Mouse (Mus musculus) liver, embryonic 15.5 days (tissue): ENCODE results near the gene Adprhl2. TPM values are rescaled to one million over a fixed set of nuclear protein-coding genes. Genes with fewer than 3 reads are reported as not detected.

Source experiments
- ATAC-seq: fragments of 200-750 bp; cut with Nextera tagmentation; 2 replicates; pipeline ENCODE4 v1.8.0; 2017; ENCODE audit warnings: moderate number of reproducible peaks, mild to moderate bottlenecking, moderate library complexity; ENCODE audit not compliant: insufficient read depth
- H3K27ac ChIP-seq: fragments of 300-500 bp; sonication (generic); replicated peaks from 2 replicates; pipeline ENCODE4 v1.5.1; 2015; ENCODE audit warnings: mild to moderate bottlenecking, inconsistent platforms
- H3K27me3 ChIP-seq: fragments of 300-500 bp; sonication (generic); 2 replicates; pipeline ENCODE4 v1.6.1; 2015; ENCODE audit warnings: mild to moderate bottlenecking, inconsistent platforms
- H3K36me3 ChIP-seq: fragments of 300-500 bp; sonication (generic); replicated peaks from 2 replicates; pipeline ENCODE4 v1.6.1; 2015; ENCODE audit warnings: moderate library complexity, mild to moderate bottlenecking, inconsistent platforms
- H3K4me1 ChIP-seq: fragments of 300-500 bp; sonication (generic); replicated peaks from 2 replicates; pipeline ENCODE4 v1.6.1; 2015; ENCODE audit warnings: inconsistent platforms
- H3K4me2 ChIP-seq: fragments of 300-500 bp; sonication (generic); 2 replicates; pipeline ENCODE4 v1.6.1; 2015; ENCODE audit warnings: moderate library complexity, mild to moderate bottlenecking, inconsistent platforms
- H3K4me3 ChIP-seq: fragments of 300-500 bp; sonication (generic); replicated peaks from 2 replicates; pipeline ENCODE4 v1.5.1; 2015; ENCODE audit warnings: mild to moderate bottlenecking, inconsistent platforms
- H3K9ac ChIP-seq: fragments of 300-500 bp; sonication (generic); 2 replicates; pipeline ENCODE4 v1.6.1; 2015; ENCODE audit warnings: moderate library complexity, mild to moderate bottlenecking, inconsistent platforms
- H3K9me3 ChIP-seq: fragments of 300-500 bp; sonication (generic); replicated peaks from 2 replicates; pipeline ENCODE4 v1.6.1; 2016; ENCODE audit warnings: inconsistent platforms
- WGBS: fragments of 180-500 bp; shearing (Covaris S2); methylation state at CpG from one replicate; pipeline ENCODE4 v1.1.7; 2015; ENCODE audit warnings: mixed read lengths; ENCODE audit not compliant: insufficient replicate concordance; 5-methylcytosine and 5-hydroxymethylcytosine counted together
- polyA plus RNA-seq: library from polyadenylated mRNA; unstranded; fragments of >200 nt; fragmentation: Nextera tagmentation; extraction: Ambion mirVana; gene quantifications from 2 replicates; pipeline ENCODE4 v1.2.1, GENCODE M21; 2015

The Adprhl2 gene
- polyA plus RNA-seq, 1 experiment from 2014 or later, result 26.0 TPM

DNA sequence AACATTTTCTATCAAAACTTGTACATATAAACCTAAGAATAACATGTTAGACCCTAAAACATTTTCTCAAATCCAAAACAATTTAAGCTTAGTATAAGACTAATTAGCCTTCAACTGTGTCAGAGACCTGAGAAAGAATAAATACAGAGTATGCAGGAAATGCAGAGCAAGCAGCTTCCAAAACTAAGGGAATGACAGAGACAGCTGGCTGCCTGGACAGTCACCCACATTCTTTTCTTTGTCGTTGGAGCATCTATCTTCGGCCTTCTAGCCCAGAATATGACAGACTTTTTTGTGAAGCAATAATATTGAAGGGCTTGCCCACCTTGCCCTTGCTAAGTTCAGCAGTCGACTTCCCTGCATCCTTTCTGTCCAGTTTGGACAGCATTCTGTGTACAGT, 52.2 kb downstream of the Adprhl2 start:
- H3K9ac ChIP-seq, result no peak overlapping the region
- H3K4me1 ChIP-seq, result no peaks in the 10 kb centered on the region
- H3K27ac ChIP-seq, result no peak overlapping the region
- H3K4me2 ChIP-seq, result no peak overlapping the region
- WGBS, result 61% methylated on average over 3 of the region's 3 CpGs
- H3K9me3 ChIP-seq, result no peaks in the 10 kb centered on the region
- H3K4me3 ChIP-seq, result no peak overlapping the region
- ATAC-seq, result no peak
- no peaks in the 10 kb centered on the region for H3K27me3 ChIP-seq
- peaks cover 8% of the 10 kb centered on the region; the same call in 1 of the 2 replicates for H3K36me3 ChIP-seq

Other genes with a start within 250 kb of the Adprhl2 start
- 25.5 and 26.7 TPM in 2 replicates for gene Lsm10, start 225.1 kb downstream of the Adprhl2 start, polyA plus RNA-seq
- 13.1 and 15.5 TPM in 2 replicates for gene Stk40, start 217.7 kb downstream of the Adprhl2 start, polyA plus RNA-seq
- 12.5 and 14.0 TPM in 2 replicates for gene Eva1b, start 174.0 kb downstream of the Adprhl2 start, polyA plus RNA-seq
- gene Sh3d21, start 158.2 kb downstream of the Adprhl2 start, polyA plus RNA-seq, result 1.4 and 1.6 TPM in 2 replicates
- 79.2 and 82.0 TPM in 2 replicates for gene Thrap3, start 118.9 kb downstream of the Adprhl2 start, polyA plus RNA-seq
- gene Map7d1, start 65.4 kb downstream of the Adprhl2 start, polyA plus RNA-seq, result 6.7 and 7.7 TPM in 2 replicates
- gene Trappc3, start 59.4 kb downstream of the Adprhl2 start, polyA plus RNA-seq, result 32.1 and 32.6 TPM in 2 replicates
- gene Col8a2, start 34.9 kb downstream of the Adprhl2 start, polyA plus RNA-seq, result 1.1 TPM in 2 replicates
- 0.17 and 0.50 TPM in 2 replicates for gene Tekt2, start 4.0 kb upstream of the Adprhl2 start, polyA plus RNA-seq
- 5.1 and 5.2 TPM in 2 replicates for gene Ago3, start 107.9 kb upstream of the Adprhl2 start, polyA plus RNA-seq
- 0.94 and 1.1 TPM in 2 replicates for gene Ago1, start 146.9 kb upstream of the Adprhl2 start, polyA plus RNA-seq
- gene Ago4, start 211.8 kb upstream of the Adprhl2 start, polyA plus RNA-seq, result 0.17 and 0.31 TPM in 2 replicates
- gene Clspn, start 235.2 kb upstream of the Adprhl2 start, polyA plus RNA-seq, result 35.2 and 36.4 TPM in 2 replicates